Mouse (Mus musculus) adrenal gland, postnatal 36 days (tissue): Measurements from ENCODE around the gene Cic. TPM values are rescaled to one million over a fixed set of nuclear protein-coding genes. Genes with fewer than 3 reads are reported as not detected.
A peak's percentile ranks its signal among the peaks of the same experiment; 100 is the strongest.

ENCODE experiments used
- DNase-seq, 2 experiments: peaks; one replicate each; pipeline ENCODE4 v3.0.0; 2021; ENCODE audit warnings: mixed read lengths in 1 of 2
- total RNA-seq, 2 experiments: library from RNA; stranded (reverse); gene quantifications; 2 replicates each; pipeline ENCODE4 v1.2.3; 2021

Gene Cic
- total RNA-seq, 2 experiments from 2014 or later = 94.8 to 116 TPM

GRCm38 (mm10) chr7:25269545-25270271 is 2.2 kb downstream of the Cic start:
- DNase-seq = no peak

- no peak for DNase-seq
Measured at GRCm38 (mm10) chr7:25270652-25271633, 3.4 kb downstream of the Cic start.

- no peak for DNase-seq
Measured at GRCm38 (mm10) chr7:25271651-25272444, 4.3 kb downstream of the Cic start.

- no peak for DNase-seq
Measured at GRCm38 (mm10) chr7:25272445-25273258, 5.1 kb downstream of the Cic start.

- DNase-seq = no peak
Measured at GRCm38 (mm10) chr7:25273259-25274241, 6.0 kb downstream of the Cic start.

GRCm38 (mm10) chr7:25274571-25274970 is 7.1 kb downstream of the Cic start:
- DNase-seq = no peak

GRCm38 (mm10) chr7:25274996-25275395 is 7.5 kb downstream of the Cic start:
- no peak for DNase-seq

- DNase-seq = no peak
Measured at GRCm38 (mm10) chr7:25275555-25276298, 8.2 kb downstream of the Cic start.

GRCm38 (mm10) chr7:25277405-25277804 is 9.9 kb downstream of the Cic start:
- DNase-seq = no peak

- DNase-seq = no peak
Measured at GRCm38 (mm10) chr7:25277998-25278340, 10.5 kb downstream of the Cic start.

GRCm38 (mm10) chr7:25278341-25279075 is 11.0 kb downstream of the Cic start:
- DNase-seq = peak; percentile 87 to 88

- peak; percentile 93 for DNase-seq
Measured at GRCm38 (mm10) chr7:25279076-25279860, 11.8 kb downstream of the Cic start.

GRCm38 (mm10) chr7:25279861-25280791 is 12.6 kb downstream of the Cic start:
- DNase-seq = peak; percentile 59 to 73

- DNase-seq = no peak
Measured at GRCm38 (mm10) chr7:25281166-25281733, 13.7 kb downstream of the Cic start.

GRCm38 (mm10) chr7:25281734-25282601 is 14.5 kb downstream of the Cic start:
- peak; percentile 99 for DNase-seq
